Comparison of ENCODE assay signal across 19 mouse cellular contexts in the genomic region with DNA sequence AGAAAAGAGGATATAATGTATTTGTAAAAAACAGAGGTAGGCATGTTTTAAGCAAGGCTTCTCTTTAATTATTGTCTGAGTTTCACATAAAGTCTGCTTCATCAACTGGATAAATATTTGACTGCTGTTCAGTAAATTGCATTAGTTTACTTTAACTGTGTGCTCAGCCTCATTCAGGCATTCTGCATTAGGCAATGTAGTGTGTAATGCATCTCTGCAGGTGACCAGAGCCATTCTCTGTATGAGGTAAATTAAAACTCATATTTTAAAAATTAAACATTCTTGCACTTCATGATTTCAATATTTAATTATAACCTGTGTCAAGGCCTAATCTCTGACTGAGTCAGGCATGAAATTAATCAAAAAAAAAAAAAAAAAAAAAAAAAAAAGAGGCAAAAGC.
DNase-seq lines count a peak whose midpoint lies in the region; ATAC-seq and TF ChIP-seq lines count a peak whose summit lies in the region.
"Had no signal": no experiment of that assay in that cellular context is flagged by ENCODE, and none has a peak within 500 bp of the region (broad histone marks: within the 10 kb centered on the region; RNA-seq: fewer than 3 reads in every experiment).

No protein-coding gene starts in this region.

- H3K27me3 ChIP-seq in hindbrain, embryonic 14.5 days (ENCODE audit: control insufficient read depth, insufficient read depth, low read length): no peaks in the 10 kb centered on the region
- no peaks in the 10 kb centered on the region for H3K27me3 ChIP-seq in hindbrain, embryonic 11.5 days (ENCODE audit: control insufficient read depth, insufficient read depth, low read length)
- H3K27me3 ChIP-seq in midbrain, embryonic 16.5 days (ENCODE audit: control insufficient read depth, insufficient read depth, low read depth, low read length): no peaks in the 10 kb centered on the region
- H3K27me3 ChIP-seq in midbrain, embryonic 11.5 days (ENCODE audit: control insufficient read depth, insufficient read depth, low read length): no peaks in the 10 kb centered on the region
- H3K27me3 ChIP-seq in hindbrain, postnatal 0 days (ENCODE audit: insufficient read depth, low read length): no peaks in the 10 kb centered on the region
- H3K27me3 ChIP-seq: CH12.LX; embryonic facial prominence, embryonic 13.5 days; forebrain, embryonic 12.5 days; heart, embryonic 12.5 days; Patski had no signal

- no peak overlapping the region for H3K27ac ChIP-seq in hindbrain, embryonic 14.5 days
- H3K27ac ChIP-seq in hindbrain, embryonic 11.5 days (ENCODE audit: low read depth, low read length): no peak overlapping the region
- no peak overlapping the region for H3K27ac ChIP-seq in midbrain, embryonic 16.5 days (ENCODE audit: low read length)
- no peak overlapping the region for H3K27ac ChIP-seq in midbrain, embryonic 11.5 days (ENCODE audit: low read depth, low read length)
- H3K27ac ChIP-seq in hindbrain, postnatal 0 days: peak overlapping the region; percentile 36; the same call in 1 of the 2 replicates
- H3K27ac ChIP-seq: embryonic facial prominence, embryonic 13.5 days; forebrain, embryonic 12.5 days; gastrocnemius, adult 2 months had no signal

- H3K4me1 ChIP-seq in hindbrain, embryonic 14.5 days (replicated peaks; ENCODE audit: control insufficient read depth, insufficient read depth, low read length): no peaks in the 10 kb centered on the region
- H3K4me1 ChIP-seq in hindbrain, embryonic 11.5 days (replicated peaks; ENCODE audit: control insufficient read depth, insufficient read depth, low read length): no peaks in the 10 kb centered on the region
- no peaks in the 10 kb centered on the region for H3K4me1 ChIP-seq in midbrain, embryonic 16.5 days (ENCODE audit: control insufficient read depth, insufficient read depth, low read length)
- H3K4me1 ChIP-seq in midbrain, embryonic 11.5 days (ENCODE audit: control insufficient read depth, insufficient read depth, low read length): no peaks in the 10 kb centered on the region
- H3K4me1 ChIP-seq in hindbrain, postnatal 0 days (ENCODE audit: insufficient read depth, low read length): no peaks in the 10 kb centered on the region
- H3K4me1 ChIP-seq: embryonic facial prominence, embryonic 13.5 days; forebrain, embryonic 12.5 days; heart, embryonic 12.5 days had no signal

- TF ChIP-seq CTCF in hindbrain, postnatal 0 days (IDR thresholded peaks at IDR 0.05; ENCODE audit: low read depth): no peak

- no peak for DNase-seq in hindbrain, embryonic 14.5 days (ENCODE audit: low spot score)
- DNase-seq in hindbrain, embryonic 11.5 days (ENCODE audit: low spot score): no peak
- DNase-seq in midbrain, embryonic 11.5 days (ENCODE audit: low spot score, missing footprints): no peak
- DNase-seq in hindbrain, postnatal 0 days (ENCODE audit: low spot score): peak; percentile 42
- DNase-seq in spleen, postnatal 10 days (ENCODE audit: low spot score in 2 of 2): no peak
- DNase-seq: adrenal gland, postnatal 14 days; cerebellum, adult 18-20 months; cerebellum, adult 9-11 months; cerebellum, postnatal 36 days; gastrocnemius, adult 2 months; gastrocnemius, postnatal 25 days; heart, postnatal 36 days had no signal

- no peaks in the 10 kb centered on the region for H3K9me3 ChIP-seq in hindbrain, embryonic 14.5 days (ENCODE audit: control insufficient read depth, low read length)
- H3K9me3 ChIP-seq in hindbrain, embryonic 11.5 days (ENCODE audit: control insufficient read depth, low read length): no peaks in the 10 kb centered on the region
- no peaks in the 10 kb centered on the region for H3K9me3 ChIP-seq in midbrain, embryonic 16.5 days (replicated peaks; ENCODE audit: control insufficient read depth, low read length, poor library complexity, severe bottlenecking)
- H3K9me3 ChIP-seq in midbrain, embryonic 11.5 days (ENCODE audit: control insufficient read depth, low read length): no peaks in the 10 kb centered on the region
- no peaks in the 10 kb centered on the region for H3K9me3 ChIP-seq in hindbrain, postnatal 0 days (ENCODE audit: low read length)
- H3K9me3 ChIP-seq: embryonic facial prominence, embryonic 13.5 days; forebrain, embryonic 12.5 days; heart, embryonic 12.5 days had no signal

- ATAC-seq in hindbrain, embryonic 14.5 days (ENCODE audit: low FRiP score): peak; percentile 51; the same call in 1 of the 2 replicates
- ATAC-seq in hindbrain, embryonic 11.5 days (ENCODE audit: low FRiP score): no peak
- ATAC-seq in midbrain, embryonic 16.5 days: 0 out of 2 replicates have a peak, but pooled peaks have one; percentile 17
- no peak for ATAC-seq in midbrain, embryonic 11.5 days (ENCODE audit: low FRiP score)
- ATAC-seq in hindbrain, postnatal 0 days: peak; percentile 62; the same call in 1 of the 2 replicates
- ATAC-seq: activated CD4-positive, CD25-positive, alpha-beta regulatory T cell, adult 4 months; Patski had no signal

- no peak overlapping the region for H3K4me2 ChIP-seq in hindbrain, embryonic 14.5 days (replicated peaks)
- H3K4me2 ChIP-seq in hindbrain, embryonic 11.5 days (replicated peaks; ENCODE audit: low read depth, low read length): no peak overlapping the region
- H3K4me2 ChIP-seq in midbrain, embryonic 16.5 days (ENCODE audit: low read length): no peak overlapping the region
- no peak overlapping the region for H3K4me2 ChIP-seq in midbrain, embryonic 11.5 days
- H3K4me2 ChIP-seq in hindbrain, postnatal 0 days (ENCODE audit: low read depth, low read length): no peak overlapping the region
- H3K4me2 ChIP-seq: embryonic facial prominence, embryonic 13.5 days; forebrain, embryonic 12.5 days; heart, embryonic 12.5 days had no signal

- H3K36me3 ChIP-seq in hindbrain, embryonic 14.5 days (replicated peaks; ENCODE audit: control insufficient read depth, insufficient read depth): no peaks in the 10 kb centered on the region
- no peaks in the 10 kb centered on the region for H3K36me3 ChIP-seq in hindbrain, embryonic 11.5 days (ENCODE audit: control insufficient read depth, insufficient read depth, low read length)
- no peaks in the 10 kb centered on the region for H3K36me3 ChIP-seq in midbrain, embryonic 16.5 days (ENCODE audit: control insufficient read depth, insufficient read depth, low read length)
- no peaks in the 10 kb centered on the region for H3K36me3 ChIP-seq in midbrain, embryonic 11.5 days (ENCODE audit: control insufficient read depth, insufficient read depth, low read length)
- H3K36me3 ChIP-seq in hindbrain, postnatal 0 days (ENCODE audit: insufficient read depth, low read length): no peaks in the 10 kb centered on the region
- H3K36me3 ChIP-seq: embryonic facial prominence, embryonic 13.5 days; forebrain, embryonic 12.5 days; heart, embryonic 12.5 days had no signal

- no peak overlapping the region for H3K4me3 ChIP-seq in hindbrain, embryonic 14.5 days (replicated peaks; ENCODE audit: low read length)
- H3K4me3 ChIP-seq in hindbrain, embryonic 11.5 days (ENCODE audit: low read depth, low read length): no peak overlapping the region
- no peak overlapping the region for H3K4me3 ChIP-seq in midbrain, embryonic 16.5 days (ENCODE audit: low read depth, low read length)
- H3K4me3 ChIP-seq in midbrain, embryonic 11.5 days (ENCODE audit: low read depth, low read length): no peak overlapping the region
- no peak overlapping the region for H3K4me3 ChIP-seq in hindbrain, postnatal 0 days (ENCODE audit: low read length)
- H3K4me3 ChIP-seq: embryonic facial prominence, embryonic 13.5 days; forebrain, embryonic 12.5 days; gastrocnemius, adult 2 months; heart, embryonic 12.5 days had no signal

- H3K9ac ChIP-seq in hindbrain, embryonic 14.5 days: no peak overlapping the region
- no peak overlapping the region for H3K9ac ChIP-seq in hindbrain, embryonic 11.5 days (ENCODE audit: low read depth, low read length)
- H3K9ac ChIP-seq in midbrain, embryonic 16.5 days (ENCODE audit: low read depth, low read length): no peak overlapping the region
- no peak overlapping the region for H3K9ac ChIP-seq in midbrain, embryonic 11.5 days (ENCODE audit: low read length)
- H3K9ac ChIP-seq in hindbrain, postnatal 0 days (replicated peaks; ENCODE audit: low read length): no peak overlapping the region
- H3K9ac ChIP-seq: embryonic facial prominence, embryonic 13.5 days; forebrain, embryonic 12.5 days; heart, embryonic 12.5 days had no signal

Comparison
In these comparisons a context has a peak if more than half of its experiments do, and no peak if none do; other contexts are left out.
1. ATAC-seq: peak in hindbrain, embryonic 14.5 days (single experiment), midbrain, embryonic 16.5 days (single experiment) and hindbrain, postnatal 0 days (single experiment); none in hindbrain, embryonic 11.5 days (single experiment) and midbrain, embryonic 11.5 days (single experiment).